8 mouse cellular contexts compared by ENCODE assay signal in genomic region chr6:128065982-128066381, GRCm38 (mm10).
DNase-seq lines count a peak whose midpoint lies in the region; ATAC-seq and TF ChIP-seq lines count a peak whose summit lies in the region.
"Had no signal": no experiment of that assay in that cellular context is flagged by ENCODE, and none has a peak within 500 bp of the region (broad histone marks: within the 10 kb centered on the region; RNA-seq: fewer than 3 reads in every experiment).

No protein-coding gene starts in this region.

- no peak overlapping the region for H3K4me3 ChIP-seq in midbrain, embryonic 10.5 days
- H3K4me3 ChIP-seq in midbrain, embryonic 16.5 days (ENCODE audit: low read depth, low read length), result no peak overlapping the region
- H3K4me3 ChIP-seq in embryonic facial prominence, embryonic 12.5 days, result no peak overlapping the region
- H3K4me3 ChIP-seq in limb, embryonic 11.5 days (ENCODE audit: low read depth, low read length), result no peak overlapping the region
- no peak overlapping the region for H3K4me3 ChIP-seq in stomach, embryonic 16.5 days (replicated peaks; ENCODE audit: low read length)
- no peak overlapping the region for H3K4me3 ChIP-seq in layer of hippocampus, adult 2 months

- 0 out of 2 replicates have a peak, but pooled peaks cover 5% of the 10 kb centered on the region for H3K36me3 ChIP-seq in midbrain, embryonic 10.5 days
- H3K36me3 ChIP-seq in midbrain, embryonic 16.5 days (ENCODE audit: control insufficient read depth, insufficient read depth, low read length), result no peaks in the 10 kb centered on the region
- H3K36me3 ChIP-seq in embryonic facial prominence, embryonic 12.5 days, result 0 out of 2 replicates have a peak, but pooled peaks cover 7% of the 10 kb centered on the region
- no peaks in the 10 kb centered on the region for H3K36me3 ChIP-seq in limb, embryonic 11.5 days (ENCODE audit: control insufficient read depth, insufficient read depth, low read length)
- no peaks in the 10 kb centered on the region for H3K36me3 ChIP-seq in stomach, embryonic 16.5 days (ENCODE audit: control insufficient read depth, insufficient read depth, low read length)

- peak; percentile 68 for DNase-seq in midbrain, embryonic 10.5 days (ENCODE audit: low spot score)
- DNase-seq in limb, embryonic 11.5 days (ENCODE audit: low spot score), result peak; percentile 74
- DNase-seq in layer of hippocampus, adult 2 months (ENCODE audit: low spot score in 2 of 2), result no peak
- DNase-seq in lung, postnatal 10 days, result no peak

- 14% methylated on average over 7 of the region's 7 CpGs for WGBS in midbrain, embryonic 10.5 days
- 21% methylated on average over 7 of the region's 7 CpGs for WGBS in midbrain, embryonic 16.5 days
- WGBS in embryonic facial prominence, embryonic 12.5 days, result 13% methylated on average over 7 of the region's 7 CpGs
- WGBS in limb, embryonic 11.5 days, result 15% methylated on average over 7 of the region's 7 CpGs
- WGBS in stomach, embryonic 16.5 days, result 19% methylated on average over 7 of the region's 7 CpGs

- TF ChIP-seq CTCF in layer of hippocampus, adult 2 months (conservative IDR thresholded peaks at IDR 0.05), result no peak

- no peak overlapping the region for H3K4me2 ChIP-seq in midbrain, embryonic 16.5 days (ENCODE audit: low read length)
- no peak overlapping the region for H3K4me2 ChIP-seq in embryonic facial prominence, embryonic 12.5 days (replicated peaks)
- H3K4me2 ChIP-seq in limb, embryonic 11.5 days (ENCODE audit: low read depth, severe bottlenecking), result 0 out of 2 replicates have a peak overlapping the region, but pooled peaks have one; percentile 2
- no peak overlapping the region for H3K4me2 ChIP-seq in stomach, embryonic 16.5 days (ENCODE audit: low read depth, low read length)

- H3K27ac ChIP-seq in midbrain, embryonic 10.5 days (replicated peaks), result peak overlapping the region; percentile 78
- H3K27ac ChIP-seq in midbrain, embryonic 16.5 days (ENCODE audit: low read length), result no peak overlapping the region; the same call in 1 of the 2 replicates
- peak overlapping the region; percentile 54 for H3K27ac ChIP-seq in embryonic facial prominence, embryonic 12.5 days
- H3K27ac ChIP-seq in limb, embryonic 11.5 days (replicated peaks; ENCODE audit: low read depth, low read length), result peak overlapping the region; percentile 79
- peak overlapping the region; percentile 13; the same call in 1 of the 2 replicates for H3K27ac ChIP-seq in stomach, embryonic 16.5 days (ENCODE audit: low read length)
- no peak overlapping the region for H3K27ac ChIP-seq in layer of hippocampus, adult 2 months
- H3K27ac ChIP-seq: liver, embryonic 14.5 days had no signal

- ATAC-seq in midbrain, embryonic 16.5 days, result no peak
- ATAC-seq in embryonic facial prominence, embryonic 12.5 days (ENCODE audit: insufficient number of reproducible peaks, insufficient read depth, low FRiP score, low TSS enrichment), result no peak
- peak; percentile 59; the same call in 1 of the 2 replicates for ATAC-seq in limb, embryonic 11.5 days (ENCODE audit: insufficient number of reproducible peaks, low FRiP score, low TSS enrichment, low read depth)
- peak; percentile 46 for ATAC-seq in stomach, embryonic 16.5 days (ENCODE audit: insufficient read depth, low FRiP score)

- peaks cover 47% of the 10 kb centered on the region for H3K4me1 ChIP-seq in midbrain, embryonic 10.5 days
- peaks cover 22% of the 10 kb centered on the region for H3K4me1 ChIP-seq in midbrain, embryonic 16.5 days (ENCODE audit: control insufficient read depth, insufficient read depth, low read length)
- H3K4me1 ChIP-seq in embryonic facial prominence, embryonic 12.5 days, result peaks cover 38% of the 10 kb centered on the region
- peaks cover 38% of the 10 kb centered on the region for H3K4me1 ChIP-seq in limb, embryonic 11.5 days (ENCODE audit: control insufficient read depth, insufficient read depth, low read length)
- peaks cover 16% of the 10 kb centered on the region for H3K4me1 ChIP-seq in stomach, embryonic 16.5 days (ENCODE audit: control insufficient read depth, insufficient read depth, low read length)

- no peaks in the 10 kb centered on the region for H3K27me3 ChIP-seq in midbrain, embryonic 10.5 days (ENCODE audit: low read depth, poor library complexity, severe bottlenecking)
- H3K27me3 ChIP-seq in midbrain, embryonic 16.5 days (ENCODE audit: control insufficient read depth, insufficient read depth, low read depth, low read length), result no peaks in the 10 kb centered on the region
- H3K27me3 ChIP-seq in embryonic facial prominence, embryonic 12.5 days, result no peaks in the 10 kb centered on the region
- no peaks in the 10 kb centered on the region for H3K27me3 ChIP-seq in limb, embryonic 11.5 days (ENCODE audit: control insufficient read depth, insufficient read depth, low read length)
- no peaks in the 10 kb centered on the region for H3K27me3 ChIP-seq in stomach, embryonic 16.5 days (ENCODE audit: control insufficient read depth, insufficient read depth, low read length)

- H3K9ac ChIP-seq in midbrain, embryonic 16.5 days (ENCODE audit: low read depth, low read length), result no peak overlapping the region
- H3K9ac ChIP-seq in embryonic facial prominence, embryonic 12.5 days, result no peak overlapping the region
- peak overlapping the region; percentile 23; the same call in 1 of the 2 replicates for H3K9ac ChIP-seq in limb, embryonic 11.5 days (ENCODE audit: low read length)
- peak overlapping the region; percentile 28; the same call in 1 of the 2 replicates for H3K9ac ChIP-seq in stomach, embryonic 16.5 days (ENCODE audit: low read length)
- H3K9ac ChIP-seq: liver, embryonic 14.5 days had no signal

- H3K9me3 ChIP-seq in midbrain, embryonic 10.5 days (replicated peaks), result no peaks in the 10 kb centered on the region
- H3K9me3 ChIP-seq in midbrain, embryonic 16.5 days (replicated peaks; ENCODE audit: control insufficient read depth, low read length, poor library complexity, severe bottlenecking), result no peaks in the 10 kb centered on the region
- no peaks in the 10 kb centered on the region for H3K9me3 ChIP-seq in embryonic facial prominence, embryonic 12.5 days
- no peaks in the 10 kb centered on the region for H3K9me3 ChIP-seq in limb, embryonic 11.5 days (ENCODE audit: control insufficient read depth, low read length)
- H3K9me3 ChIP-seq in stomach, embryonic 16.5 days (replicated peaks; ENCODE audit: control insufficient read depth, low read length), result no peaks in the 10 kb centered on the region

Comparison
In these comparisons a context has a peak if more than half of its experiments do, and no peak if none do; other contexts are left out.
1. H3K27ac ChIP-seq: peak in midbrain, embryonic 10.5 days (single experiment), embryonic facial prominence, embryonic 12.5 days (single experiment), limb, embryonic 11.5 days (single experiment) and stomach, embryonic 16.5 days (single experiment); none in midbrain, embryonic 16.5 days (single experiment) and layer of hippocampus, adult 2 months (single experiment).
2. DNase-seq: peak in midbrain, embryonic 10.5 days (single experiment) and limb, embryonic 11.5 days (single experiment); none in layer of hippocampus, adult 2 months (0 of 2) and lung, postnatal 10 days (single experiment).
3. ATAC-seq: peak in limb, embryonic 11.5 days (single experiment) and stomach, embryonic 16.5 days (single experiment); none in midbrain, embryonic 16.5 days (single experiment) and embryonic facial prominence, embryonic 12.5 days (single experiment).
4. H3K9ac ChIP-seq: peak in limb, embryonic 11.5 days (single experiment) and stomach, embryonic 16.5 days (single experiment); none in midbrain, embryonic 16.5 days (single experiment) and embryonic facial prominence, embryonic 12.5 days (single experiment).